Mouse (Mus musculus) cerebellum, adult 2 months (tissue): ENCODE results near the gene Gtpbp2.

ENCODE experiments used
- CTCF ChIP-seq: fragments of 200-500 bp; IDR thresholded peaks from 2 replicates; pipeline ENCODE4 v1.5.1; 2011; ENCODE audit warnings: low read depth, mild to moderate bottlenecking, control low read depth, low read length, moderate library complexity, borderline replicate concordance; ENCODE audit not compliant: insufficient read depth
- POLR2A ChIP-seq: fragments of 200-500 bp; IDR thresholded peaks from 2 replicates; pipeline ENCODE4 v1.6.1; 2011; ENCODE audit warnings: low read length, control low read depth, borderline replicate concordance; ENCODE audit not compliant: insufficient read depth

DNA sequence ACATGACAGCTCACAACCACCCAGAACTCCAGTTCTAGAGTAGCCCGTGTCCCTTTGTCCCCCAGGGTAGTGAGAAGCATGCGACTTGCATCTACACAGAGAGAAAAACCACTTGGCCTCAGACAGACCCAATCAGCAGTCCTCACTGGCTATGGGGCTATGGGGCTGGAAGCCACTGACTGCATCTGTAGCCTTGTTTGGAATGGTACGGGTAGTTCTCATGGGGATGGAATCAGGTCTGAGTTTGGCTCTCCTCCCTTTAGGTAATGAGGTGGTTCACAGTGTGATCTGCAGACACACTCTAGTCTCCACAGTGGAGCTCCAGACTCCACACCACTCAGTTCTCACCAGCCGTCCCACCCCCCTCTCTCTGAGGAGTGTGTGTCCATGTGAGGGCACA is 37.5 kb upstream of the Gtpbp2 start:
- TF ChIP-seq CTCF (no peak), POLR2A (no peak)
